Mouse (Mus musculus): ENCODE data around the gene Iqce. TPM values are rescaled to one million over a fixed set of nuclear protein-coding genes. Genes with fewer than 3 reads are reported as not detected.

Gene Iqce
- polyA plus RNA-seq, 1 experiment = 12.5 TPM

GRCm38 (mm10) chr5:140614141-140614540 is 88.0 kb downstream of the Iqce start:
- peaks cover 44% of the 10 kb centered on the region for H3K4me1 ChIP-seq (ENCODE audit: control insufficient read depth, insufficient read depth, insufficient read length)
- no peaks in the 10 kb centered on the region for H3K27me3 ChIP-seq (ENCODE audit: control insufficient read depth, insufficient read depth, low read length)
- TF ChIP-seq POLR2A (IDR thresholded peaks at IDR 0.05; ENCODE audit: low read depth, low read length) (no peak), CTCF (IDR thresholded peaks at IDR 0.05; ENCODE audit: extremely low read depth, insufficient read depth, insufficient read length, insufficient replicate concordance) (no peak)
- no peak overlapping the region for H3K4me3 ChIP-seq (ENCODE audit: extremely low read depth, insufficient read depth, insufficient read length)
- H3K27ac ChIP-seq (ENCODE audit: insufficient read depth, low read length) = peak overlapping the region; percentile 35; the same call in 1 of the 2 replicates
- peaks cover 35% of the 10 kb centered on the region for H3K36me3 ChIP-seq (ENCODE audit: control insufficient read depth, insufficient read depth, low read length)
- 91% methylated on average over 10 of the region's 10 CpGs for WGBS
- DNase-seq (ENCODE audit: low read depth in 1 of 2, low spot score in 2 of 2) = no peak

GRCm38 (mm10) chr5:140612191-140612590 is 90.0 kb downstream of the Iqce start:
- H3K4me1 ChIP-seq (ENCODE audit: control insufficient read depth, insufficient read depth, insufficient read length) = peaks cover 38% of the 10 kb centered on the region
- peak overlapping the region; percentile 12 for H3K27ac ChIP-seq (ENCODE audit: insufficient read depth, low read length)
- no peak for TF ChIP-seq POLR2A (IDR thresholded peaks at IDR 0.05; ENCODE audit: low read depth, low read length)
- TF ChIP-seq CTCF (IDR thresholded peaks at IDR 0.05; ENCODE audit: extremely low read depth, insufficient read depth, insufficient read length, insufficient replicate concordance) = no peak
- H3K36me3 ChIP-seq (ENCODE audit: control insufficient read depth, insufficient read depth, low read length) = peaks cover 35% of the 10 kb centered on the region
- no peak for DNase-seq (ENCODE audit: low read depth in 1 of 2, low spot score in 2 of 2)
- WGBS = 94% methylated on average over 18 of the region's 18 CpGs
- H3K4me3 ChIP-seq (ENCODE audit: extremely low read depth, insufficient read depth, insufficient read length) = no peak overlapping the region
- H3K27me3 ChIP-seq (ENCODE audit: control insufficient read depth, insufficient read depth, low read length) = no peaks in the 10 kb centered on the region

Other genes with a start within 250 kb of the Iqce start
- 28.0 and 31.6 TPM in 2 replicates for gene Chst12, start 196.8 kb downstream of the Iqce start, polyA plus RNA-seq (2012; rRNA removed)
- 0.61 and 0.81 TPM in 2 replicates for gene Grifin, start 137.3 kb downstream of the Iqce start, polyA plus RNA-seq (2012; rRNA removed)
- 165 and 240 TPM in 2 replicates for gene Lfng, start 95.1 kb downstream of the Iqce start, polyA plus RNA-seq (2012; rRNA removed)
- gene Ttyh3, start 53.3 kb downstream of the Iqce start, polyA plus RNA-seq (2012; rRNA removed) = 95.1 and 118 TPM in 2 replicates
- gene Brat1, start 2.6 kb upstream of the Iqce start, polyA plus RNA-seq (2012; rRNA removed) = 28.3 and 40.5 TPM in 2 replicates
- gene Amz1, start 21.7 kb upstream of the Iqce start, polyA plus RNA-seq (2012; rRNA removed) = 17.6 and 19.1 TPM in 2 replicates
- 66.8 and 67.9 TPM in 2 replicates for gene Gna12, start 128.1 kb upstream of the Iqce start, polyA plus RNA-seq (2012; rRNA removed)